Mouse (Mus musculus) lung, postnatal 36 days (tissue): Measurements from ENCODE around the gene Rpl10l.

Experiments
- DNase-seq: peaks from one replicate; pipeline ENCODE4 v3.0.0; 2022; ENCODE audit warnings: mixed read lengths

Rpl10l gene

GRCm38 (mm10) chr12:66283991-66284622 lies at the start of gene Rpl10l:
TSS of gene Rpl10l (minus strand) at chr12:66284401.
- no peak for DNase-seq

- no peak for DNase-seq
Observed at GRCm38 (mm10) chr12:66275890-66276289, 8.3 kb downstream of the Rpl10l start.

GRCm38 (mm10) chr12:66245461-66246099 lies 38.6 kb downstream of the Rpl10l start:
- no peak for DNase-seq

GRCm38 (mm10) chr12:66234158-66234557 lies 50.0 kb downstream of the Rpl10l start:
- DNase-seq = no peak
